Mouse (Mus musculus): ENCODE results near the gene Idh3b. TPM values are rescaled to one million over a fixed set of nuclear protein-coding genes. Genes with fewer than 3 reads are reported as not detected.

The Idh3b gene
- total RNA-seq, 2 experiments from 2014 or later, result 814 to 881 TPM

- no peak for DNase-seq
Measured at GRCm38 (mm10) chr2:130265520-130265919, 18.8 kb downstream of the Idh3b start.

- no peak for DNase-seq
Measured at GRCm38 (mm10) chr2:130262398-130262797, 21.9 kb downstream of the Idh3b start.

- DNase-seq, result no peak
Measured at GRCm38 (mm10) chr2:130261914-130262313, 22.4 kb downstream of the Idh3b start.

GRCm38 (mm10) chr2:130260822-130261221, 23.5 kb downstream of the Idh3b start:
- no peak for DNase-seq

DNA sequence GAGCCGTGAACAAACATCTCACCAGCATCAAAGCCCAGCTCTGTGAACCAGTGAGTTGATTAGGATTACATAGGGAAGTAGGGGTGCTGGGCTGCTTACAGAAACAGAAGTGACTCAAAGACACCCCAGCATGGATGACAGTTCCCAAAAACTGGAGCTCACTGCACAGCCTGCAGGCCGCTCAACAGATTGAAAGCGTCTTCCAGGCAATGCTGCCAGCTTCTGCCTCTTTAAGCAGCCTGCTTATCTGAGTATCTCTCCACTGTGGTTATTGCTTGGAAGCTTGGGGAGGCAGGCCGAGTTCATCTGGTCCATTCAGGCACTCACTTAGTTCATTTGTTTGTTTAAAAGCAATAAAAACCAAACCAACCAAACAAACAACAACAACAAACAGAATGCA, 27.6 kb downstream of the Idh3b start:
- DNase-seq, result no peak

DNA sequence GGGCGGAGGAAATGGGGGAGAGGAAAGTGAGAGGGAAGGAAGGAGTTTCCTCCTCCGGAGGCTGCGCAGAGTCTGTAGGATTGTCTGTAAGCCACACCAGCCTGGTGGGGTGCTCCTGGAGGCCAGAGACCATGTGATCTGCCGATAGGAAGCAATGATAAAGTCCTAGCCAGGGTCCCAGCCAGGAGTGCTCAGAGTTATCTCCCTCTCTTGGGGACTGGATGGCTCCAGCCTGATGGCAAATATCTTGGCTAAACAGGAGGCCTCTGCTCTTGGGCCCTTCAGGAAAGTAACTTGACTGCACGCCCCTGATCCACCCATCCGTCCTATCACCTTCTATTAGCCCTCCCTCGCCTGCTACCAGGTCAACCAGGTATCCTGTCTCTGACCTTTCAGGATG, 36.1 kb downstream of the Idh3b start:
- DNase-seq, result no peak

- DNase-seq, result peak; percentile 38
Measured at GRCm38 (mm10) chr2:130246912-130247311, 37.4 kb downstream of the Idh3b start.

Other genes with a start within 250 kb of the Idh3b start
- gene Tgm6, start 172.1 kb downstream of the Idh3b start, total RNA-seq (2021), result not detected
- 100 to 1,000 TPM; 194 to 204 TPM for gene Snrpb, start 105.1 kb downstream of the Idh3b start, total RNA-seq (2021)
- gene Tmc2, start 89.4 kb downstream of the Idh3b start, total RNA-seq (2021), result not detected
- 10 to 100 TPM; 94.0 to 94.6 TPM for gene Nop56, start 10.1 kb downstream of the Idh3b start, total RNA-seq (2021)
- gene Ebf4, start 10.6 kb upstream of the Idh3b start, total RNA-seq (2021), result 1 to 10 TPM; 4.5 to 6.2 TPM
- 10 to 100 TPM; 15.8 to 16.8 TPM for gene Cpxm1, start 113.0 kb upstream of the Idh3b start, total RNA-seq (2021)
- gene Gm28372, start 120.7 kb upstream of the Idh3b start, total RNA-seq (2021), result not detected
- not detected for gene 1700020A23Rik, start 120.7 kb upstream of the Idh3b start, total RNA-seq (2021)
- not detected for gene Tmem239, start 121.9 kb upstream of the Idh3b start, total RNA-seq (2021)
- gene Vps16, start 139.8 kb upstream of the Idh3b start, total RNA-seq (2021), result 10 to 100 TPM; 57.5 to 58.1 TPM
- 10 to 100 TPM; 12.3 to 14.3 TPM for gene Pced1a, start 140.2 kb upstream of the Idh3b start, total RNA-seq (2021)
- gene Ptpra, start 165.7 kb upstream of the Idh3b start, total RNA-seq (2021), result 100 to 1,000 TPM in 1 of 2 experiments, 10 to 100 TPM in 1; 92.2 to 106 TPM